ENCODE assay signal across 19 mouse cellular contexts in the genomic region with DNA sequence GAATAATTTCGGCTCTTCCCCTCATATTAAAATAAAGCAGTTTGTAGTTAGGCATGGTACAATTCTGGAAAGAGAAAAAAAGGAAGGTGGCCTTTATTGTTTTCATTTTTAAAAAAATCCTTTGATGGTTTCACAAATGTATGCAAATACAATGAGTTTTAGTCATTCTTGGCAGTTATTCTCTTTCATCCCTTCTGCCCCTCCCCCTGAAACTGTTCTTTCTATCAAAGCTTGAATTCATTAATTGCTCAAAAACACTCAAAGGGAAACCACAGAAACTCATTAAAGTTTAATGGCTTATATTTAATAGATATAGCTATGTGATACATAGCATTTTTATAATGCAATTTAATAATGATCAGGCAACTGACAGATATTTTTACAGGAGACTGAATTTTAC. TPM values are rescaled to one million over a fixed set of nuclear protein-coding genes. Genes with fewer than 3 reads are reported as not detected.
DNase-seq lines count a peak whose midpoint lies in the region; ATAC-seq and TF ChIP-seq lines count a peak whose summit lies in the region.
"Had no signal": no experiment of that assay in that cellular context is flagged by ENCODE, and none has a peak within 500 bp of the region (broad histone marks: within the 10 kb centered on the region; RNA-seq: fewer than 3 reads in every experiment).

No protein-coding gene starts in this region.

- no peak overlapping the region for H3K4me3 ChIP-seq in hindbrain, embryonic 13.5 days
- no peak overlapping the region for H3K4me3 ChIP-seq in hindbrain, embryonic 11.5 days (ENCODE audit: low read depth, low read length)
- H3K4me3 ChIP-seq in bone marrow macrophage, adult 2 months (ENCODE audit: insufficient read depth, low read length) = no peak overlapping the region
- H3K4me3 ChIP-seq in forebrain, postnatal 0 days (ENCODE audit: low read depth, low read length) = no peak overlapping the region
- H3K4me3 ChIP-seq in midbrain, postnatal 0 days (ENCODE audit: low read depth, low read length) = no peak overlapping the region
- H3K4me3 ChIP-seq: embryonic facial prominence, embryonic 15.5 days; heart, embryonic 13.5 days; layer of hippocampus, adult 2 months; neural tube, embryonic 15.5 days had no signal

- H3K27ac ChIP-seq in hindbrain, embryonic 13.5 days = peak overlapping the region; percentile 18; the same call in 1 of the 2 replicates
- H3K27ac ChIP-seq in hindbrain, embryonic 11.5 days (ENCODE audit: low read depth, low read length) = no peak overlapping the region
- H3K27ac ChIP-seq in bone marrow macrophage, adult 2 months (ENCODE audit: insufficient read depth, low read depth, low read length) = peak overlapping the region; percentile 75
- H3K27ac ChIP-seq in forebrain, postnatal 0 days (ENCODE audit: low read depth, low read length) = no peak overlapping the region
- no peak overlapping the region for H3K27ac ChIP-seq in midbrain, postnatal 0 days (ENCODE audit: low read depth, low read length)
- H3K27ac ChIP-seq: embryonic facial prominence, embryonic 15.5 days; heart, embryonic 13.5 days; layer of hippocampus, adult 2 months; neural tube, embryonic 15.5 days had no signal

- no peak for DNase-seq in hindbrain, embryonic 11.5 days (ENCODE audit: low spot score)
- DNase-seq in forebrain, postnatal 0 days = peak; percentile 11
- peak; percentile 13 for DNase-seq in midbrain, postnatal 0 days (ENCODE audit: low spot score)
- DNase-seq in adrenal gland, postnatal 25 days = no peak
- DNase-seq in cerebellum, postnatal 14 days = no peak
- DNase-seq: adrenal gland, adult 2 months; cerebellum, adult 8-10 months; gastrocnemius, postnatal 14 days; heart, postnatal 14 days; kidney, postnatal 25 days; right cerebral cortex, adult 18-20 months had no signal

- H3K36me3 ChIP-seq in hindbrain, embryonic 13.5 days = no peaks in the 10 kb centered on the region
- no peaks in the 10 kb centered on the region for H3K36me3 ChIP-seq in hindbrain, embryonic 11.5 days (ENCODE audit: control insufficient read depth, insufficient read depth, low read length)
- no peaks in the 10 kb centered on the region for H3K36me3 ChIP-seq in forebrain, postnatal 0 days (ENCODE audit: insufficient read depth)
- H3K36me3 ChIP-seq in midbrain, postnatal 0 days (ENCODE audit: insufficient read depth, low read length) = no peaks in the 10 kb centered on the region
- H3K36me3 ChIP-seq: embryonic facial prominence, embryonic 15.5 days; G1E; heart, embryonic 13.5 days; neural tube, embryonic 15.5 days had no signal

- TF ChIP-seq CTCF in bone marrow macrophage, adult 2 months (IDR thresholded peaks at IDR 0.05; ENCODE audit: low read depth, low read length) = no peak
- TF ChIP-seq CTCF in forebrain, postnatal 0 days (IDR thresholded peaks at IDR 0.05; ENCODE audit: low read depth) = no peak
- no peak for TF ChIP-seq CTCF in midbrain, postnatal 0 days (IDR thresholded peaks at IDR 0.05)

- ATAC-seq in hindbrain, embryonic 13.5 days (ENCODE audit: low FRiP score) = no peak
- ATAC-seq in hindbrain, embryonic 11.5 days (ENCODE audit: low FRiP score) = no peak
- ATAC-seq in forebrain, postnatal 0 days = no peak
- no peak for ATAC-seq in midbrain, postnatal 0 days (ENCODE audit: low FRiP score)
- ATAC-seq: intestine, postnatal 0 days had no signal

- H3K9ac ChIP-seq in hindbrain, embryonic 13.5 days = no peak overlapping the region
- H3K9ac ChIP-seq in hindbrain, embryonic 11.5 days (ENCODE audit: low read depth, low read length) = no peak overlapping the region
- no peak overlapping the region for H3K9ac ChIP-seq in forebrain, postnatal 0 days
- H3K9ac ChIP-seq in midbrain, postnatal 0 days (replicated peaks; ENCODE audit: low read length, poor library complexity, severe bottlenecking) = no peak overlapping the region
- H3K9ac ChIP-seq: embryonic facial prominence, embryonic 15.5 days; heart, embryonic 13.5 days; neural tube, embryonic 15.5 days had no signal

- H3K4me2 ChIP-seq in hindbrain, embryonic 13.5 days = no peak overlapping the region
- no peak overlapping the region for H3K4me2 ChIP-seq in hindbrain, embryonic 11.5 days (replicated peaks; ENCODE audit: low read depth, low read length)
- H3K4me2 ChIP-seq in forebrain, postnatal 0 days (ENCODE audit: low read depth) = no peak overlapping the region
- H3K4me2 ChIP-seq in midbrain, postnatal 0 days (ENCODE audit: low read depth, low read length, poor library complexity, severe bottlenecking) = no peak overlapping the region
- H3K4me2 ChIP-seq: embryonic facial prominence, embryonic 15.5 days; heart, embryonic 13.5 days; neural tube, embryonic 15.5 days had no signal

- H3K27me3 ChIP-seq in hindbrain, embryonic 13.5 days = no peaks in the 10 kb centered on the region
- H3K27me3 ChIP-seq in hindbrain, embryonic 11.5 days (ENCODE audit: control insufficient read depth, insufficient read depth, low read length) = no peaks in the 10 kb centered on the region
- no peaks in the 10 kb centered on the region for H3K27me3 ChIP-seq in forebrain, postnatal 0 days (ENCODE audit: insufficient read depth, low read length)
- no peaks in the 10 kb centered on the region for H3K27me3 ChIP-seq in midbrain, postnatal 0 days (ENCODE audit: insufficient read depth, low read length)
- H3K27me3 ChIP-seq: embryonic facial prominence, embryonic 15.5 days; heart, embryonic 13.5 days; neural tube, embryonic 15.5 days had no signal

- H3K4me1 ChIP-seq in hindbrain, embryonic 13.5 days (replicated peaks) = peaks cover 13% of the 10 kb centered on the region
- no peaks in the 10 kb centered on the region for H3K4me1 ChIP-seq in hindbrain, embryonic 11.5 days (replicated peaks; ENCODE audit: control insufficient read depth, insufficient read depth, low read length)
- peaks cover 31% of the 10 kb centered on the region for H3K4me1 ChIP-seq in bone marrow macrophage, adult 2 months (ENCODE audit: control insufficient read depth, insufficient read depth, low read length)
- no peaks in the 10 kb centered on the region for H3K4me1 ChIP-seq in forebrain, postnatal 0 days (ENCODE audit: insufficient read depth)
- no peaks in the 10 kb centered on the region for H3K4me1 ChIP-seq in midbrain, postnatal 0 days (ENCODE audit: insufficient read depth, low read length)
- H3K4me1 ChIP-seq: embryonic facial prominence, embryonic 15.5 days; heart, embryonic 13.5 days; neural tube, embryonic 15.5 days had no signal

- no peak for TF ChIP-seq POLR2A in bone marrow macrophage, adult 2 months (IDR thresholded peaks at IDR 0.05; ENCODE audit: borderline replicate concordance, low read depth, low read length)

- no peaks in the 10 kb centered on the region for H3K9me3 ChIP-seq in hindbrain, embryonic 13.5 days
- no peaks in the 10 kb centered on the region for H3K9me3 ChIP-seq in hindbrain, embryonic 11.5 days (ENCODE audit: control insufficient read depth, low read length)
- H3K9me3 ChIP-seq in forebrain, postnatal 0 days (ENCODE audit: low read length) = no peaks in the 10 kb centered on the region
- no peaks in the 10 kb centered on the region for H3K9me3 ChIP-seq in midbrain, postnatal 0 days (ENCODE audit: low read length)
- H3K9me3 ChIP-seq: embryonic facial prominence, embryonic 15.5 days; G1E; heart, embryonic 13.5 days; neural tube, embryonic 15.5 days had no signal

- 78% methylated on average over 1 of the region's 1 CpGs for WGBS in hindbrain, embryonic 13.5 days
- 81% methylated on average over 1 of the region's 1 CpGs for WGBS in hindbrain, embryonic 11.5 days
- WGBS in forebrain, postnatal 0 days = 23% methylated on average over 1 of the region's 1 CpGs
- WGBS in midbrain, postnatal 0 days = 63% methylated on average over 1 of the region's 1 CpGs

RNA-seq across cellular contexts. Expression of gene Hpgds, which starts 6.5 kb away (rescaled TPM):
- 8.6 and 9.0 TPM in 2 replicates for polyA plus RNA-seq in hindbrain, embryonic 13.5 days (2015; fragmentation: Nextera tagmentation; extraction: Ambion mirVana)
- 13.5 and 18.0 TPM in 2 replicates for polyA plus RNA-seq in hindbrain, embryonic 11.5 days (2014; fragmentation: Nextera tagmentation; extraction: Ambion mirVana)
- polyA plus RNA-seq in bone marrow macrophage, adult 2 months (2012; ENCODE audit: insufficient read depth, insufficient read length, missing spikeins) = 236 and 246 TPM in 2 replicates
- total RNA-seq in forebrain, postnatal 0 days (2014; rRNA removed) = 2.6 and 3.6 TPM in 2 replicates
- polyA plus RNA-seq in forebrain, postnatal 0 days (2015; fragmentation: Nextera tagmentation; extraction: Ambion mirVana) = 3.4 and 4.5 TPM in 2 replicates
- total RNA-seq in midbrain, postnatal 0 days (2014; rRNA removed) = 2.7 and 2.8 TPM in 2 replicates
- 3.7 and 4.0 TPM in 2 replicates for polyA plus RNA-seq in midbrain, postnatal 0 days (2015; fragmentation: Nextera tagmentation; extraction: Ambion mirVana)
- 0.57 and 1.1 TPM in 2 replicates for total RNA-seq in adrenal gland, postnatal 25 days (2021)
- polyA plus RNA-seq: G1E had no signal

Comparison
In these comparisons a context has a peak if more than half of its experiments do, and no peak if none do; other contexts are left out.
1. H3K27ac ChIP-seq: peak in hindbrain, embryonic 13.5 days (single experiment) and bone marrow macrophage, adult 2 months (single experiment); none in hindbrain, embryonic 11.5 days (single experiment), forebrain, postnatal 0 days (single experiment) and midbrain, postnatal 0 days (single experiment).
2. DNase-seq: peak in forebrain, postnatal 0 days (single experiment) and midbrain, postnatal 0 days (single experiment); none in hindbrain, embryonic 11.5 days (single experiment), adrenal gland, postnatal 25 days (single experiment) and cerebellum, postnatal 14 days (0 of 2).
3. RNA of gene Hpgds, which starts 6.5 kb away (polyA plus RNA-seq): 236 to 246 TPM in bone marrow macrophage, adult 2 months; 13.5 to 18.0 TPM in hindbrain, embryonic 11.5 days, 8.6 to 9.0 TPM in hindbrain, embryonic 13.5 days, 3.4 to 4.5 TPM in forebrain, postnatal 0 days and 3.7 to 4.0 TPM in midbrain, postnatal 0 days; every median in the first group is over 10 times any median in the second.